Mouse (Mus musculus): ENCODE measurements around the gene Ttyh2.

Gene Ttyh2

GRCm38 (mm10) chr11:114675341-114675825, at the start of gene Ttyh2:
Gene Ttyh2, plus strand, starts transcription at chr11:114675431.
- DNase-seq (ENCODE audit: low spot score), result peak; percentile 76

GRCm38 (mm10) chr11:114626071-114626690, 49.0 kb upstream of the Ttyh2 start:
- DNase-seq (ENCODE audit: low spot score), result no peak

- DNase-seq (ENCODE audit: low spot score), result no peak
Observed at GRCm38 (mm10) chr11:114627036-114627435, 48.2 kb upstream of the Ttyh2 start.

- no peak for DNase-seq (ENCODE audit: low spot score)
Observed at GRCm38 (mm10) chr11:114628032-114628431, 47.2 kb upstream of the Ttyh2 start.

GRCm38 (mm10) chr11:114630044-114630443, 45.2 kb upstream of the Ttyh2 start:
- no peak for DNase-seq (ENCODE audit: low spot score)

- no peak for DNase-seq (ENCODE audit: low spot score)
Observed at GRCm38 (mm10) chr11:114632266-114632665, 43.0 kb upstream of the Ttyh2 start.

GRCm38 (mm10) chr11:114636292-114636691, 38.9 kb upstream of the Ttyh2 start:
- peak; percentile 91 for DNase-seq (ENCODE audit: low spot score)

GRCm38 (mm10) chr11:114636727-114637505, 38.3 kb upstream of the Ttyh2 start:
- DNase-seq (ENCODE audit: low spot score), result peak; percentile 48

- no peak for DNase-seq (ENCODE audit: low spot score)
Observed at GRCm38 (mm10) chr11:114638647-114639290, 36.5 kb upstream of the Ttyh2 start.

GRCm38 (mm10) chr11:114639681-114640103, 35.5 kb upstream of the Ttyh2 start:
- no peak for DNase-seq (ENCODE audit: low spot score)

GRCm38 (mm10) chr11:114640658-114641057, 34.6 kb upstream of the Ttyh2 start:
- no peak for DNase-seq (ENCODE audit: low spot score)

GRCm38 (mm10) chr11:114641136-114641535, 34.1 kb upstream of the Ttyh2 start:
- no peak for DNase-seq (ENCODE audit: low spot score)

- DNase-seq (ENCODE audit: low spot score), result no peak
Observed at GRCm38 (mm10) chr11:114642184-114642583, 33.0 kb upstream of the Ttyh2 start.

GRCm38 (mm10) chr11:114642926-114643325, 32.3 kb upstream of the Ttyh2 start:
- no peak for DNase-seq (ENCODE audit: low spot score)

GRCm38 (mm10) chr11:114644122-114644521, 31.1 kb upstream of the Ttyh2 start:
- DNase-seq (ENCODE audit: low spot score), result no peak

GRCm38 (mm10) chr11:114649510-114649909, 25.7 kb upstream of the Ttyh2 start:
- DNase-seq (ENCODE audit: low spot score), result no peak

GRCm38 (mm10) chr11:114652531-114652930, 22.7 kb upstream of the Ttyh2 start:
- no peak for DNase-seq (ENCODE audit: low spot score)

- no peak for DNase-seq (ENCODE audit: low spot score)
Observed at GRCm38 (mm10) chr11:114653664-114654063, 21.6 kb upstream of the Ttyh2 start.

GRCm38 (mm10) chr11:114654552-114654951, 20.7 kb upstream of the Ttyh2 start:
- no peak for DNase-seq (ENCODE audit: low spot score)

- no peak for DNase-seq (ENCODE audit: low spot score)
Observed at GRCm38 (mm10) chr11:114655350-114656008, 19.8 kb upstream of the Ttyh2 start.

GRCm38 (mm10) chr11:114656994-114657644, 18.1 kb upstream of the Ttyh2 start:
- no peak for DNase-seq (ENCODE audit: low spot score)

- DNase-seq (ENCODE audit: low spot score), result peak; percentile 78
Observed at GRCm38 (mm10) chr11:114657737-114658136, 17.5 kb upstream of the Ttyh2 start.

Data from layer of hippocampus, adult 11-12 months (tissue).